Mouse (Mus musculus): ENCODE measurements around the gene Ttc27. TPM values are rescaled to one million over a fixed set of nuclear protein-coding genes. Genes with fewer than 3 reads are reported as not detected.
"Not testable (repeated sequence)": the region's sequence is repeated elsewhere in the genome, so short reads cannot be mapped to it uniquely, and the experiment has no call there.

Gene Ttc27
- 10 to 100 TPM; 24.1 to 24.6 TPM for total RNA-seq (2021)

DNA sequence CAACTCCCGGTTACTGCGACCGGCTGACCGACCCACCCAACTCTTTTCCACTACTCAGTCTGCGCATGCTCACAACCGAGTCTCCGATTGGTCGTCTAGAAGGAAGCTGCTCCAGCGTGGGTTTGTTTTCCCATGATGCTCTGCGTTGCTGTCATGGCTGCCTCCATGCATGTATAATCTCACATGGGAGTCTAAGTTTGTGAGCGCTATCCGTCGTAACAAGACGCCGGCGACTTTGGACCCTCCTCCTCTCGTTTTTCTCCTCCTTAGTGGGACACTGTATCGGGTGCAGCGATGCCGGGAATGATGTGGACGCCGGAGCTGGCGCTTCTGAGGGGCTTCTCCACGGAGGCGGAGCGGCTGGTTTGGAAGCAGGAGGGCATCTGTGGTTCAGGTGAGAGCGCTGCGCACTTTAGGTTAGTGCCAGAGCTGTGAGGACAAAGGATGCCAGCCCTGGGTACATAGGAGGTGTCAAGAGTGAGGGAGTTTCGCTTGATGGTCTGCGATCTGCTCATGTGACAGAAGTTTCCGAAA lies at the start of gene Ttc27:
Gene Ttc27 (plus strand): TSS at position 115 of the 534 bp plus-strand sequence.
- peak; percentile 92 to 94 for DNase-seq

DNA sequence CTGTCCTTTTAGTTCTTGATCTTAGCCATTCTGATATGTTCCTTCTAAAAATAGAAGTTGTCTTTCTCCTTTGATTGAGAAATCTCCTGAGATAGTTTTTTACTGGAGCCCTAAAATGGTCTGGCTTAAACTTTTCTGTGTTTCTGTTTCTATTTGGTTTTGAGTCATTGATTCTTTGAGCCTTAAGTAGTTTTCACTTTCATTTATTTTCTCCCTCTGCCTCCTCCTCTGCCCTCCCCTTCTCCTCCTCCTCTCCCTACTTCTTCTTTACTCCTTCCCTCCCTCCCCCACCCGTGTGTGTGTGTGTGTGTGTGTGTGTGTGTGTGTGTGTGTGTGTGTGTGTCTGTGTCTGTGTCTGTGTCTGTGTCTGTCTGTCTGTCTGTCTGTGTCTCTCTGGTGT lies 49.5 kb upstream of the Ttc27 start:
- DNase-seq, result no peak

DNA sequence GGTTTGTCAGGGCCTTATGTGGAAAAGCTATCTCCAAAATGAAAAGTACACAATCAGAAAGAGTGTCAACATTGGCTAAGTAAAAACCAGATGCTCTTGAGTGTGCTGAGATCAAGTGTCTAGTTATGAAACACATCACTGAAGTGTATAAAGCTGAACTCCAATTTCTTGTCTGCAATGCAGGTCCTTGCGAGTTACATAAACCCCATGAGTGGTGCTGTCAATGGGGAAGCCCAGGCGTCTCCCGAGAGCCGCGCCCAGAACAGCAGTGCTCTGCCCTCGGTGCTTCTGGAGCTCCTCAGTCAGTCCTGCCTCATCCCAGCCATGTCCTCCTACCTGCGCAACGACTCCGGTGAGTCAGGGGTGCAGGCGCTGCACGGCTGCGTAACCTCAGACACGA lies 47.5 kb upstream of the Ttc27 start:
- DNase-seq, result no peak

- no peak for DNase-seq
Observed at GRCm38 (mm10) chr17:74672446-74672845, 45.1 kb upstream of the Ttc27 start.

DNA sequence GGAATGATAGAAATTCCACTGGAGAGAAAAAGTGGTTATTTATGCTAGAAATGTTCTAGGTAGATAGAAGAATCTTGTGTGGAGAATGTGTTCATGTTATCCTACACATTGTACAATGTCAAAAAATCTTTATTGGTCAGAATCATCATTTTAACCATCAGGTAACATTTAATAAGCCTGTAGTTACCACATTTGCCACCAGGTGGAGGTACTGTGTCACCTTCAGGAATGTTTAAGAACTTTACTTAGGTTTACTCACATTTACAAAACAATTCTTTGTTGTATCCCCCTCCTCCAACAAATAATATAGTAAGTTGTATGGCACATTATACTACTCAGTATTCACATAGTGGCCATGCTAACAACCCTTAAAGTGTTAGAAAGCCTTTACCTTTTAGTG lies 44.3 kb upstream of the Ttc27 start:
- no peak for DNase-seq

- no peak for DNase-seq
Observed at GRCm38 (mm10) chr17:74678061-74678460, 39.5 kb upstream of the Ttc27 start.

GRCm38 (mm10) chr17:74684927-74685326 lies 32.6 kb upstream of the Ttc27 start:
- DNase-seq, result no peak

- DNase-seq, result no peak
Observed at GRCm38 (mm10) chr17:74688555-74688954, 29.0 kb upstream of the Ttc27 start.

DNA sequence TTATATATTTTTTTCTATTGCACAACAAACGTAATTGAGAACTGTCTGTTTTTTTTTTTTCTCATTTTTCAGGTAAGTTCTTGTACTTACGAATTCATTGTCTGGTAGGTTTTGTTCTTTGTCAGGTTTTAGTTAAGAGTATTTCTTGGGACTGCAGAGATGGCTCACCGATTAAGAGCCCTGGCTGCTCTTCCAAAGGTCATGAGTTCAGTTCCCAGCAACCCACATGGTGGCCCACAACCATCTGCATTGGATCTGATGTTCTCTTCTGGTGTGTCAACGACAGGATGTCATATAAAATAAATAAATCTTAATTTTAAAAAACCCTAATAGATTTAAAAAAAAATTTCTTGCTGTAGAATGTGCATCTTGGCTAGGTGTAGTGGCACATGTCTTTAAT lies 28.1 kb upstream of the Ttc27 start:
- no peak for DNase-seq

DNA sequence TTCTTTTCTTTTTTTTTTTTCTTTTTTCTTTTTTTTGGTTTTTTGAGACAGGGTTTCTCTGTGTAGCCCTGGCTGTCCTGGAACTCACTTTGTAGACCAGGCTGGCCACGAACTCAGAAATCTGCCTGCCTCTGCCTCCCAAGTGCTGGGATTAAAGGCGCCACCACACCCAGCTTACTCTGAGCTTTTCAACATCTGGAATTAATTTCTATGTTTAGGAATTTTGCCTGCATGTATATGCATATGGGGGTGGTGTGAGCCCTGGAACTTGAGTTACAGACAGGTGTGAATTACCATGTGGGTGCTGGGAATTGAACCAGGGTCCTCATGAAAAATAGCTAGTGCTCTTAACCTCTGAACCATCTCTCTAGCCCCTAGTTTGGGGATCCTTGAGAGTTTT lies 15.9 kb upstream of the Ttc27 start:
- DNase-seq, result not testable (repeated sequence)

- DNase-seq, result no peak
Observed at GRCm38 (mm10) chr17:74705480-74705879, 12.1 kb upstream of the Ttc27 start.

DNA sequence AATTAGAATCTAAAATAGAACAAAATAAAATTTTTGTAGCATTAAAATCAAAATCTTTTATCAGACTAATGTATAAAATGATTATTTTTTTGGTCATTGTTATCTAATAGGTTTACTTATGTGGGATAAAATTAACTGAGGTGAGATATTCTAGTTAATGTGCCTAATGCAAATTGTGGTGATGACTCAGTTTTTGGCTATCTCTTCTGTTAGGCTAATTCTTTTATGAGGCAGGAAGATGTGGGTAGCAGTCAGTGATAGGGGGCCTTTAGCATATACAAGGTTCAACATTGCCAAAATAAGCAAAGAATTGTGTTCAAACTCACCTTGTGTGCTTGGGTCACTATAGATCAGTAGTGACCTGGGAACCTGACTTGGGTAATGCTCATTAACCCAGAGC lies 10.9 kb upstream of the Ttc27 start:
- DNase-seq, result no peak

DNA sequence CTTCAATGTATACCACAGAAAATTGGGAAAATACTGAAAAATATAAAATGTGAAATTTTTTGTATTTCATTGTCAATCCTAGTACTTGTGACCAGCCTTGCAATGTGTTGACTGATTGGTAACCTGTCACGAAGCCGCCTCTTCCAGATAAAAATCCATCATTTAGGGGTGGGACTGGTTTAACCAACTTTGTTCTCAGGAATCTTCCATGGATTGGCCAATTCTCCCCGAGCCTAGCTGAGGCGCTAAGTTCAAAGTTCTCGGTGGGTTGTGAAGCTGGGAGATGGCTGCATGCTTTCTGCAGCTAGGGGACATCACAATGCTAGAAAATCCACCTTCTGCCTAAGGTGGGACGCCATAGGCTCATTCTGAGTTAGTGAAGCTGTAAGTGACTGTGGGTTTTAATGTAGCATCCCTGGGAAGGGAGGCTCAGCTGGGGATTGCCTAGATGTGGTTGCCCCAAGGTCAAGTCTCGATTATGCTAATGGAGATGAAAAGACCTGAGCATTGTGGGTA lies 9.8 kb upstream of the Ttc27 start:
- DNase-seq, result no peak

DNA sequence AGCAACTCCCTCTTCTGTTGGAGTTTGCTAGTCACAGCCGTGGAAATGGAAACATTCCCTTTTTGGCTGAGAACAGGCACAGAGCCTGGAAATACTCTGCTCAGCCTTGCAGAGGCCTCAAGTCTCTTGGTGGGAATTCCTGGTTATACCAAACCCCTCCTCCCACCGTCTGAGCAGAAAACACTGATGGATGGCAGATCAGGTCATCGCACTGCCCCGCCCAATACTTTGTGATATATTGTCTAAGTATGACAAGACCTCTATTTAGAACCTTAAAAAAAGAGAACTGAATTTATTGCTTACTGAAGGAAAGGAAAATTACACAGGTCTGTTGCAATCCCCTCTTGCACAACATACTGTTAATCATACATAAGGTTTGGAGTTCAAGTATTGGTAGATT lies 6.8 kb upstream of the Ttc27 start:
- no peak for DNase-seq

- DNase-seq, result no peak
Observed at GRCm38 (mm10) chr17:74711627-74712026, 5.9 kb upstream of the Ttc27 start.

DNA sequence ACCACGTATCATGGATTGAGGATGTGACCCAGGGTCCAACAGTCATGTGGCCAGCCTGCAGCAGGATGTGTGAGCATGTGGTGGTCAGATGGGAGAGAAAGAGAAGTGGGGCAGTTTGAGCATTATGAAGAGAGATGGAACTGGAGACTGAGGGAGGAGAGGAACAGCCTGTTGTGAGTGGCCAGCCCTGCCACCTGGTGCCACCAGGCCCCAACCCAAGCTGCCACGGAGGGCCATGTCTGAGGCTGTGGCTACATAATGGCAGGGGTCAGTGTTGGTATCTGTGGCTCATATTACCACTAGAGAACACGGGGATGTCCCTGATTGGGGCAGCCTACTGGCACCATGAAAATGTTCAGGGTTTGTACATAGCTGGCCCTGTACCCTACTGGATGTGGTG lies 2.4 kb upstream of the Ttc27 start:
- DNase-seq, result no peak

DNA sequence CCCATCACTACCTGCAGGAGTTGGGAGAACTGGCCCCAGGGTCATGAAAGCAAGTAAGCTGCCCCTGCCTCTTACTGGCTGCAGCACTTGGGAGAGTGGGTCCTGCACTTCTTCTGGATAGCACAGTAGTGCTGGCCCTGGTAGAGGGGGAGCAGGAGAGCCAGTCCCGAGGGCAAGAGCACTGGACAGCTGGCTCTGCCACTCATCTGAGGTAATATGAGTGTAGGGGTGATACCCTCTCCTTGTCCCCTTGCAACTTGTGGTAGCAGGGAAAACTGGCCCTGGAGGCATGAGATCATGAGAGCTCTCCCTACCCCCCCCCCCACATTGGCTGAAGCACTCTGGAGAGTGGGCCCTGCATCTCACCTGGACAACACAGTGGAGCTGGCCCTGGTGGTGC lies 1.8 kb upstream of the Ttc27 start:
- no peak for DNase-seq

DNA sequence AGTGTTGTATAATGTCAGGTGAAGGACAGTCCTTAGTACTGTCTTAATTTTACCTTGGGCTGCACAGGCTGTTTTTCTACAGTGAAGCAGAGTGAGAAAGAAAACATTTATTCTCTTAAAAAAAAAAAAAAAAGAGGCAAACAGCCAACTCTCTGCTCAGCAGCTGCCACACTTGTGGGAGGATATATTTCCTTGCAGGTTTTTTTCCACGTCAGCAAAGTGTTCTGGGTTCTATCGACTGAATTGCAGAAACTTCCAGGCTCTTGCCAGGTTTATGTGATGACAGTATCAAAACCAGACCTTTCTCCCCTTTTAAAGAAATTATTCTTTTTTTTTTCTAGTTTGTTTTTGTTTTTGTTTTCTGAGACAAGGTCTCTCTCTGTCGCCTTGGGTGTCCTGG lies 889 bp upstream of the Ttc27 start:
- no peak for DNase-seq

DNA sequence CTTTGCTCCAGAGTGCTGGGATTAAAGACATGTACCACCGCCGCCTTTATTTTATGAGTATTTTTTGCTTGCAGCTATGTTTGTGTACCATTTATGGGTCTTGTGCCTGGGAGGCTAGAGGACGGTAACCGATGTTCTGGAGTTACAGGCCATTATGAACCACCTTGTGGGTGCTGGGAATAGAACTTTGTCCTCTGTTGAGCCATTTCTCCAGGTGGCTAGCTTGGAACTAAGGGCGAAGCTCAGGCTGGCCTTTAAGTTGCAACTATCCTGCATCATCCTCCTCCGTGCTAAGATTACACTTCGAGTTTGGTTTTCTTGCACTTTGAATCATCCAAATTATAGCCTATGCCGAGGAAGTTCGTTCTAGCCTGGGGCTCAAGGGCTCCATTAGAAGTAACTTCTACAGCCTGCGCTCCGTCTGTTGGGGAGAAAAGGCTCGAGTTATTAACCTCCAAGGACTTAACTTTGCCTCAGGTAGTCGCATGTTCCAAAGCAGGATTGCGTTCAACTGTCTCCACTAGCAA lies 378 bp upstream of the Ttc27 start:
- no peak for DNase-seq

DNA sequence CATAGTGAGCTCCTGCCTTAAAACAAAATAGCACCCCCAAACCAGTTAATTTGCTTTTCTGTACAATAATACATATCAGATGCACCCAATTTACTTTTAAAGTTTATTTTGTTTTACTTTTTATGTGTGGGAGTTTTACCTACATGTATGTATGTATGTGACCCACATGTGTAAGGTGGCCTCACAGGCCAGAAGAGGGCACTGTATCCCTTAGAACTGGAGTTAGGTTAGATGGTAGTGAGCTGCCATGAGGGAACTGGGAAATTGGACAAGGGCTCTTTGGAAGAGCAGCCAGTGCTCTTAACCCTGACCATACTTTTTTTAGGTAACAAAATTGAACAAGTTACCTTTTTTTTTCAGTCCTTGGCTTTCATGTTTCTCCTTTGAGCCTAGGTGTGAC lies 15.3 kb downstream of the Ttc27 start:
- DNase-seq, result no peak

DNA sequence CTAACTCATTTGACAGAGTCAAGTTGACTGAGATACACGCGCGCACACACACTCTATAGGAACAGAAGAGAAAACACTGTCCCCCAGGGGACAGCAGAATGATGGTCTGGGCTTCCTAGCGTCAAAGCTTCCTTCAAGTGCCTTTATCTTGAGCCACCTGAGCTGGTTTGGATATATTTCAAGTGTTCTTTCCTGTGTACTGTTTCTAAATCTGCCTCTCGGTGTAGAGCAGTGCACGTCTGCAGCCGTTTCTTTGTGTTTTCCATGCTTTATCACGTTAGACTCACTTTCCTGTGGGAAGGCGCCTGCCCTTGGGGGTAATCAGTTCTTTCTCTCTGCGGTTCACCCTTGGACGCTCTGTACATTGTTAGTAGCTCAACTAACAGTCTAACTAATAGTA lies 17.9 kb downstream of the Ttc27 start:
- no peak for DNase-seq

DNA sequence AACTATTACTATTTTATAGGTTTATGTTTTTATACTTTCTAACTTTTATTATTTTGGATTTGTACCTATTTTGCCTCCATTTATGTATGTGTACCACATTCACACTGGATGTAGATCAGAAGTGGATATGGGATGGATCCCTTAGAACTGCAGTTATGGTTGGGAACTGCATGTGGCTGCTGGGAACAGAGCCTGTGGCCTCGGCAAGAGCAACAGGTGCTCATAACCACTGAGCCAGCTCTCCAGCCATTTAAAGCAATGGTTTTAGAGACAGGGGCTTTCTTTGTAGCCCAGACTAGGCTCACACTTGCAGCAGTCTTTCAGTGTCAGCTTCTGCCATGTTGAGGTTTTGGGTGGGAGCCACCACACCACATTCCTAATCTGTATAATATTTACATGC lies 32.1 kb downstream of the Ttc27 start:
- no peak for DNase-seq

DNA sequence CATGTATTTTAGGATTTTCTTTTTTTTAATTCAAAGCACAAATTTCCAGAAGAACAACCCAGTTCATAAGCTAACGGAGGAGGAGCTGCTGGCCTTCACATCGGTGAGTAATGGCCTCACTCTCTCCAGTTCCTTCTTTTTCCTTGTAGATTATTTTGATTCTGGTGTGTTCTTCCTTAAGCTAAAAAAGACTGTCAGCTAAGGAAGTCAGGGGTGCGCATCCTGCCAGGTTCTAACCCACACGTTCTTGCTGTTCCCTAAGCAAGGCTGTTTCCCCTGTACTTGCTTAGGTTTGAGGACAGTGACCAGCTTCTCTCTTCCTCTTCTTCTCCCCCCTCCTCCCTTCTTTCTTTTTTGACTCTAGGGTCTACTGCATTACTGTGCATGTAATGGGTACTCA lies 33.5 kb downstream of the Ttc27 start:
- DNase-seq, result no peak

DNA sequence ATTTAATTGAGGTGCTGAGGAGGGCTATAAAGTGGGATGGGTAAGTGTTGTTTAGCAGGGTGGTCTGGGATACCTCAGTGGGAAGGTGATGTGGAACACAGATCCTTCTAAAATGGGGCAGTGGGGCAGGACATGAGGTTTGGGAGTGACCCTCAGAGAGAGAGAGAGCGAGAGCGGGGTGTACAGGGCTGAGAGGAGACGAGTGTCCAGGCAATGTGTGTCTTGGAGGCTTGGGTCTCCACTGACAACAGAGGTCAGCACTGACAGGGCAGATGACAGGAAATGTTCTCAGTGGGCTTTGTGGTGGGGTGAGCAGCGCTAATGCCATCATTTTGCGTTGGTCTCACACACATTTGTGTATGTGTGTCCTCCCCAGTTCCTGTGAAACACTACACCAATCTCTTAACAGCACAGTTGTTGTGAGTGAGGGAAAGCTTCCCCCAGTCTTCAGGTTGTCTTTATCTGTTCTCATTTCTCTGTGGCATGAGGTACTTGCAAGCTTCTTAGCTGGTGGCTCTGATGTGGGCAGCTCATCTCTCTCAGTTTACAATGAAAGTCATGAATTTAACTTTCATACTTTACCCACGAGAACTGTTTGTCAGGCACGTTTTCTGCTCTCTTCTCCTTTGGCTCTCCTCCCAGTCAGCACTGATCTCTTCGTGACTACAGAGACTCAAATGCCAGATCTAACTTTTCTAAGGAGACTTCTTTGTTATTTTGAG lies 35.5 kb downstream of the Ttc27 start:
- no peak for DNase-seq

Measured in layer of hippocampus, postnatal 36 days (tissue).